Mouse (Mus musculus) testis, adult 2 months (tissue): ENCODE results near the gene Zdhhc13.

Experiments
- CTCF ChIP-seq: fragments of 200-500 bp; IDR thresholded peaks from 2 replicates; pipeline ENCODE4 v1.5.1; 2012; ENCODE audit warnings: low read depth, mild to moderate bottlenecking, inconsistent platforms, low read length, moderate library complexity; ENCODE audit not compliant: control insufficient read depth, insufficient read depth, insufficient replicate concordance
- POLR2A ChIP-seq: fragments of 200-500 bp; IDR thresholded peaks from 2 replicates; pipeline ENCODE4 v1.6.1; 2012; ENCODE audit warnings: low read depth, mild to moderate bottlenecking, inconsistent platforms, low read length, moderate library complexity; ENCODE audit not compliant: control insufficient read depth

DNA sequence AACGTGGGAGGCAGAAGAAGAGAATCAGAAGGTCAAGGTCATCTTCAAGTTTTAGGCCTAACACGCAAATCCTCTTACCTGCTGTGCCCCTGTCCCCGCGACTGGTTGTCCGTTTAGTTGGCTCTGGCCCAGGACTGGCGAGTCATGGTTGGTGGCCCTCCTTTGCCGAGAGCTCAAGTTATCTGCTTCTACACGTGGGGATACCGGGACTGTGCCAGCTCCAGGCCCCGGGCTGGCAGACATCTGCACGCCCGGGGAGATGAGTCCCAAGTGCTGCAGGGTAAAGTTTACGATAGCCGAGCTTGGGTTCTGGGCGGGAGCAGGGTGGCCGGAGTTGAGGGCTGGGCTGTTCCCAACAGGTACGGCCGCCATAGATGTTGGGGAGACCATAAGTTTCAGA is 78.8 kb downstream of the Zdhhc13 start:
- no peak for TF ChIP-seq CTCF
- TF ChIP-seq POLR2A, result no peak
